Mouse (Mus musculus) thymus, adult 2 months (tissue): ENCODE measurements at regions not wholly inside any gene's neighbourhood (a gene's known extent, or its start where the extent isn't known, plus 50 kb on each side); places are given as distances from the start of the nearest gene placed in this dataset.

Experiments used
- DNase-seq: peaks from one replicate; pipeline ENCODE4 v3.0.0; 2021
- H3K27ac ChIP-seq: fragments of 200-500 bp; 2 replicates; pipeline ENCODE4 v1.5.1; 2012; ENCODE audit warnings: low read length, control low read depth; ENCODE audit not compliant: control insufficient read depth, insufficient read depth
- H3K27me3 ChIP-seq: fragments of 200-500 bp; 2 replicates; pipeline ENCODE4 v1.6.1; 2012; ENCODE audit warnings: mild to moderate bottlenecking, low read length, moderate library complexity, mixed read lengths; ENCODE audit not compliant: control insufficient read depth, insufficient read depth
- H3K36me3 ChIP-seq: fragments of 200-500 bp; 2 replicates; pipeline ENCODE4 v1.6.1; 2012; ENCODE audit warnings: mild to moderate bottlenecking, low read length, moderate library complexity; ENCODE audit not compliant: control insufficient read depth, insufficient read depth
- H3K4me1 ChIP-seq: fragments of 200-500 bp; replicated peaks from 2 replicates; pipeline ENCODE4 v1.6.1; 2012; ENCODE audit warnings: low read length; ENCODE audit not compliant: control insufficient read depth, insufficient read depth
- H3K4me3 ChIP-seq: fragments of 200-500 bp; 2 replicates; pipeline ENCODE4 v1.5.1; 2012; ENCODE audit warnings: mild to moderate bottlenecking, low read length, control low read depth, moderate library complexity; ENCODE audit not compliant: control insufficient read depth, insufficient read depth
- CTCF ChIP-seq: fragments of 200-500 bp; IDR thresholded peaks from 2 replicates; pipeline ENCODE4 v1.5.1; 2012; ENCODE audit warnings: mild to moderate bottlenecking, control low read depth, low read length, moderate library complexity, borderline replicate concordance; ENCODE audit not compliant: control insufficient read depth, poor library complexity, insufficient read depth; ENCODE audit errors: extremely low read depth
- POLR2A ChIP-seq: fragments of 200-500 bp; IDR thresholded peaks from 2 replicates; pipeline ENCODE4 v1.6.1; 2012; ENCODE audit warnings: mild to moderate bottlenecking, low read length, control low read depth, moderate library complexity; ENCODE audit not compliant: control insufficient read depth, poor library complexity, insufficient read depth; ENCODE audit errors: extremely low read depth
- WGBS: fragments of 180-500 bp; shearing (Covaris S2); methylation state at CpG from one replicate; pipeline ENCODE4 v1.1.7; 2018; 5-methylcytosine and 5-hydroxymethylcytosine counted together

- Histone ChIP-seq H3K4me3 (no peak overlapping the region), H3K36me3 (no peaks in the 10 kb centered on the region), H3K27me3 (no peaks in the 10 kb centered on the region), H3K4me1 (no peaks in the 10 kb centered on the region), H3K27ac (no peak overlapping the region)
- TF ChIP-seq POLR2A (no peak), CTCF (no peak)
- WGBS, result 91% methylated on average over 3 of the region's 3 CpGs
- DNase-seq, result no peak
Observed at GRCm38 (mm10) chr14:33867674-33868073, 55.7 kb upstream of the Gdf10 start.
